Mouse (Mus musculus) forebrain, embryonic 13.5 days (tissue): ENCODE measurements around the gene Cd2. TPM values are rescaled to one million over a fixed set of nuclear protein-coding genes. Genes with fewer than 3 reads are reported as not detected.

ENCODE experiments used
- ATAC-seq: fragments of 200-750 bp; cut with Nextera tagmentation; 2 replicates; pipeline ENCODE4 v1.8.0; 2017
- H3K27ac ChIP-seq: fragments of 300-500 bp; sonication (generic); 2 replicates; pipeline ENCODE4 v1.5.1; 2015; ENCODE audit warnings: inconsistent platforms, mild to moderate bottlenecking, moderate library complexity
- H3K27me3 ChIP-seq: fragments of 300-500 bp; sonication (generic); 2 replicates; pipeline ENCODE4 v1.6.1; 2015; ENCODE audit warnings: mild to moderate bottlenecking, inconsistent platforms
- H3K36me3 ChIP-seq: fragments of 300-500 bp; sonication (generic); 2 replicates; pipeline ENCODE4 v1.6.1; 2015; ENCODE audit warnings: mild to moderate bottlenecking, inconsistent platforms; ENCODE audit not compliant: poor library complexity, severe bottlenecking
- H3K4me1 ChIP-seq: fragments of 300-500 bp; sonication (generic); 2 replicates; pipeline ENCODE4 v1.6.1; 2015; ENCODE audit warnings: inconsistent platforms
- H3K4me2 ChIP-seq: fragments of 300-500 bp; sonication (generic); 2 replicates; pipeline ENCODE4 v1.6.1; 2015; ENCODE audit warnings: inconsistent platforms, mild to moderate bottlenecking, moderate library complexity
- H3K4me3 ChIP-seq: fragments of 300-500 bp; sonication (generic); 2 replicates; pipeline ENCODE4 v1.5.1; 2015; ENCODE audit warnings: mild to moderate bottlenecking, inconsistent platforms
- H3K9ac ChIP-seq: fragments of 300-500 bp; sonication (generic); 2 replicates; pipeline ENCODE4 v1.6.1; 2015; ENCODE audit warnings: mild to moderate bottlenecking, inconsistent platforms
- H3K9me3 ChIP-seq: fragments of 300-500 bp; sonication (generic); replicated peaks from 2 replicates; pipeline ENCODE4 v1.6.1; 2016; ENCODE audit warnings: inconsistent platforms
- WGBS: fragments of 180-500 bp; shearing (Covaris S2); methylation state at CpG from one replicate; pipeline ENCODE4 v1.1.7; 2015; 5-methylcytosine and 5-hydroxymethylcytosine counted together
- polyA plus RNA-seq: library from polyadenylated mRNA; unstranded; fragments of >200 nt; fragmentation: Nextera tagmentation; extraction: Ambion mirVana; gene quantifications from 2 replicates; pipeline ENCODE4 v1.2.1, GENCODE M21; 2015

Gene Cd2
- polyA plus RNA-seq, 1 experiment from 2014 or later, result not detected

DNA sequence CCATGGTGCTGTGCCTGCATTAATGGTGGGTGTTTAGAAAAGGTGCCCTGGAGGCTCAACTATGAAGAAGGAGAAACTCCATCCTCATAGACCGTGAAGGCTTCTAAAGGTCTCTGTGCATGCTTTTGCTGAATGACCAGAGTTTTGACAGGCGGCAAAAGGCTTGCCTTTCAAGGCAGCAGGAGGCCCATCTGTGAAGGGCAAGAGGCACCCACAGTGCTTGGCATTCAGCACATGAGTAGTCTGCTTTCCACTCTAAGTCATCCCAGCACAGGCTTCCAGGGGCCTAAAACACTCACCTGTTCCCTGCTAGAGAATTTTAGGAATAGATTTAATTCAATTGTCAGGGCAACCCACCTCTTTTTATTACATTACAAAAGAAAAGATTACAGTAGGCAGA is 17.3 kb upstream of the Cd2 start:
- WGBS, result 73% methylated on average over 2 of the region's 2 CpGs
- ATAC-seq, result no peak
- H3K4me3 ChIP-seq, result no peak overlapping the region
- no peak overlapping the region for H3K4me2 ChIP-seq
- peaks cover 15% of the 10 kb centered on the region for H3K4me1 ChIP-seq
- H3K36me3 ChIP-seq, result no peaks in the 10 kb centered on the region
- no peaks in the 10 kb centered on the region for H3K9me3 ChIP-seq
- H3K27me3 ChIP-seq, result peaks cover 9% of the 10 kb centered on the region; the same call in 1 of the 2 replicates
- no peak overlapping the region for H3K9ac ChIP-seq
- no peak overlapping the region for H3K27ac ChIP-seq

DNA sequence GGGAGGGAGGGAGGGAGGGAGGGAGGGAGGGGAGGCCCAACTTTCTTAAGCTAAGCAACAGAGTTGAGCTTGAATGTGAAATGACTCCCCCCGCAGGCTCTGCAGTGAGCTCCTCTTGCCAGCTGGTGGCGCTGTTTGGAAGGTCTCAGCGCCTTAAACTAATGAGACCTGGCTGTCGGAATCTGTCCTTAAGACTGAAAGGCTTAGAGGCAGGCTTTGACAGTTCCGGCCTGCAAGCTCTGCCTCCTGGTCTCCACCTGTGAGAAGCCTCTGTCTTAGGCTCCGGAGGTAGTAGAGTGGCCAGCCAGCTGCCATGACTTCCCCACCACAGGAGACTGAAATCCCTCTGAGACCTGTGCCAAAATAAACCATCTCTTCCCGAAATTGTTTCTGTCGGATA is 16.4 kb upstream of the Cd2 start:
- no peak overlapping the region for H3K9ac ChIP-seq
- H3K27ac ChIP-seq, result no peak overlapping the region
- H3K4me1 ChIP-seq, result peaks cover 21% of the 10 kb centered on the region
- H3K4me3 ChIP-seq, result no peak overlapping the region
- H3K36me3 ChIP-seq, result no peaks in the 10 kb centered on the region
- no peak overlapping the region for H3K4me2 ChIP-seq
- H3K9me3 ChIP-seq, result no peaks in the 10 kb centered on the region
- 18% methylated on average over 8 of the region's 8 CpGs for WGBS
- no peak for ATAC-seq
- peaks cover 9% of the 10 kb centered on the region; the same call in 1 of the 2 replicates for H3K27me3 ChIP-seq

DNA sequence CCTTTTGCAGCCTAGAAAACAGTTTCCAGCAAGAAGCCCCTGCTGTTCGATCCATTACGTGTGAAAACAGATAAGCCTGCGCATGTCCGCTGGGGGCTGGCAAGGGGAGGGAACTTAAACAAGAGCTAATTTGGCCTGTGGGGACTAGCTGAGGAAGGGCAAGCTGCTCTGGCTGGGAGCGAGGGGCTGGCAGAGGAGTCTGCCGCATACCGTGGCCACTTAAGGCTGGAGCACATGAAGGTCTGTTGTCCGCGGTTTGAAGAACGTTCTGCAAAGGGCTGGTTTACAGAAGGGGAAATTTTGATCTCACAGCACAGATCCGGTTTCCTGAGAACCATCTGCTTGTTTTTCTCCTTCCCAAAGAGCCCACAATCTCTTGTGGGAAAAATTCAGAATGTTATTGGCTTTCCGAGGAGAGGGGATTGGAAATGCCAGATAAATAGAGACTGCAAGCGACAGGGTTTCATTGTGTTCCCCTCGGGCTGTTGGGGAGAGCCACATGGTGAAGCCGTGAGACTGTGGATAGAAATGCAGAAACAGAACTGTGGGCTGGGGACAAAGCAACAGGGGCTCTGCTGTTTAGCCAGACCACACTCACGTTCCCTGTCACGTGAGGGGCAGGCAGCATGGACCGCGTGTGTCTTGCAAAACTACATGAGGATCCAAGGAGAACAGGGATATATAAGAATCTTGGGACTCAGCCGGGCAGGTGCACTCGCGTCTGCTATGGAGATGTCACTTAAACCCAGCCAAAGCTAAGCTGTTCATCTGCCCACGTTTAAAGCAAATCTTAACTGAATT is 12.7 kb upstream of the Cd2 start:
- Histone ChIP-seq H3K4me1 (peaks cover 21% of the 10 kb centered on the region), H3K9ac (peak overlapping the region; percentile 57), H3K9me3 (no peaks in the 10 kb centered on the region; the same call in 1 of the 2 replicates), H3K4me2 (peak overlapping the region; percentile 51), H3K27ac (peak overlapping the region; percentile 48), H3K27me3 (peaks cover 20% of the 10 kb centered on the region), H3K36me3 (no peaks in the 10 kb centered on the region), H3K4me3 (peak overlapping the region; percentile 17)
- 20% methylated on average over 23 of the region's 23 CpGs for WGBS
- peak; percentile 48 for ATAC-seq

- WGBS, result 78% methylated on average over 6 of the region's 6 CpGs
- H3K27me3 ChIP-seq, result peaks cover 20% of the 10 kb centered on the region
- H3K27ac ChIP-seq, result no peak overlapping the region
- no peak for ATAC-seq
- no peak overlapping the region for H3K9ac ChIP-seq
- H3K4me3 ChIP-seq, result no peak overlapping the region
- H3K4me2 ChIP-seq, result no peak overlapping the region
- no peaks in the 10 kb centered on the region for H3K36me3 ChIP-seq
- H3K4me1 ChIP-seq, result peaks cover 21% of the 10 kb centered on the region
- no peaks in the 10 kb centered on the region; the same call in 1 of the 2 replicates for H3K9me3 ChIP-seq
Measured at GRCm38 (mm10) chr3:101299591-101299990, 11.9 kb upstream of the Cd2 start.

DNA sequence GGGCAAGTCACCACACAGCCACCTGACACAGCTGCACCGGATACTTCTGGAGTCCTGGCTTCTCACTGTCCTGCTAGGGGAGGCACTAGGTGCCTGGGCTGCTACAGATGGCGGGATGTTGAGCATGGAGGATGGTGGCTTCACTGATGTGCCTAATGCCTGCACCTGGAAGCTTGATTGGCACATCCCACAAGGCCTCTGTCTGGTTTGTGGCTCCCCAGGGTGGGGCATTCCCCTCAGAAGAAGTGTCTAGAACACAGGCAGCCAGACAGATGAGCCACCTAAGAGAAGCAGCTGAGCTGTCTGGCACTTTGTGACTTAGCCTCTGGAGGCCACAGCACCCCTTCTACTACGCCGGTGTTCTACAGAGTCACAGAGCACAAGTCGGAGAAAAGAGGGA is 9.5 kb upstream of the Cd2 start:
- WGBS, result 89% methylated on average over 5 of the region's 5 CpGs
- Histone ChIP-seq H3K4me3 (no peak overlapping the region), H3K4me1 (peaks cover 16% of the 10 kb centered on the region), H3K9me3 (no peaks in the 10 kb centered on the region; the same call in 1 of the 2 replicates), H3K4me2 (no peak overlapping the region), H3K36me3 (no peaks in the 10 kb centered on the region), H3K27ac (no peak overlapping the region), H3K27me3 (peaks cover 20% of the 10 kb centered on the region), H3K9ac (no peak overlapping the region)
- ATAC-seq, result no peak

DNA sequence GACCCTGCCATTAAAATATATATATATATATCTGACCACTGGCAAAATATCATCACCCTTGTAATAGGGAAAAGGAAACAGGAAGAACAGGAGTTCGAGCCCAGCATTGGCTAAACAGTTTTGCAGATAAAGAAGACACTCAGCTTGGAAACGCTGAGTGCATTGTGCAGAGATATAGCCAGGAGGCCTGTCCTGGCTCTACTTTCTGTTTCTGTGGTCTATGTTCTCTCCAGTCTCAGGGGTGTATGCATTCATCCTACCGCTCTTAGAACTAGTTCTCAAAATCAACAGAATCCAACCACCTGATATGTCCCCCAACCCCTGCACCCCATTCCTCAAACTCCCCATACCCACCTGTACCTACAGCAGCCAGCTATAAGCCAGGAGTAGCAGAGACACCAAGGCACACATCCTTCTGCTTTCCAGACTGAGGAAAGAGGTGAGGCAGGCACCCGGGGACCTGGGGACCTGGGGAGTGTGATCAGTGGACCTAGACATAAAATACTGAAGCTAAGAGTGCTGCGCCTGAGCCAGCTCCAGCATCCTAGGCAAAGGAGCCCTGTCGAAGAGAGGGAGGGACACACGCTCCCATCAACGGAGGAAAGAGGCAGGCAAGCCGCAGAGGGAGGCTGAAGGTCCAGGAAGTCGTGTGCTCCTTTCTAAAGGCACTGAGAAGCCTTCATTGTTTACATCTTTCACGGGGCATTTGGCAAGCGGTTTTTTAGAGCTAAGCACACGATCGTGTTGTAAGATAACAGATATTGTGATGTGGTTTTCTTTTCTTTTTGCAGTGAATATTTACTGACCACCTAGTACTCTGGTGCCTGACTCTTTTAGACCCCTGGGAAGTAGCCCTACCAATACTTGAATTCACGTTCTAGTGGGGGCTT is 8.4 kb upstream of the Cd2 start:
- no peak overlapping the region for H3K27ac ChIP-seq
- no peaks in the 10 kb centered on the region; the same call in 1 of the 2 replicates for H3K9me3 ChIP-seq
- no peak overlapping the region for H3K4me2 ChIP-seq
- no peaks in the 10 kb centered on the region for H3K36me3 ChIP-seq
- peaks cover 16% of the 10 kb centered on the region for H3K4me1 ChIP-seq
- WGBS, result 58% methylated on average over 15 of the region's 15 CpGs
- no peak for ATAC-seq
- no peak overlapping the region for H3K4me3 ChIP-seq
- 0 out of 2 replicates have a peak overlapping the region, but pooled peaks have one; percentile 6 for H3K9ac ChIP-seq
- peaks cover 13% of the 10 kb centered on the region for H3K27me3 ChIP-seq

- Histone ChIP-seq H3K9me3 (no peaks in the 10 kb centered on the region; the same call in 1 of the 2 replicates), H3K27ac (no peak overlapping the region), H3K4me1 (peaks cover 9% of the 10 kb centered on the region), H3K4me2 (0 out of 2 replicates have a peak overlapping the region, but pooled peaks have one; percentile 22), H3K27me3 (peaks cover 11% of the 10 kb centered on the region), H3K36me3 (no peaks in the 10 kb centered on the region), H3K4me3 (no peak overlapping the region), H3K9ac (no peak overlapping the region)
- ATAC-seq, result peak; percentile 79
- WGBS, result 3% methylated on average over 11 of the region's 11 CpGs
Measured at GRCm38 (mm10) chr3:101295366-101295867, 7.7 kb upstream of the Cd2 start.

- H3K9ac ChIP-seq, result no peak overlapping the region
- H3K27me3 ChIP-seq, result peaks cover 11% of the 10 kb centered on the region
- peaks cover 2% of the 10 kb centered on the region; the same call in 1 of the 2 replicates for H3K4me1 ChIP-seq
- no peak overlapping the region for H3K27ac ChIP-seq
- 74% methylated on average over 10 of the region's 10 CpGs for WGBS
- H3K36me3 ChIP-seq, result no peaks in the 10 kb centered on the region
- H3K9me3 ChIP-seq, result no peaks in the 10 kb centered on the region; the same call in 1 of the 2 replicates
- H3K4me2 ChIP-seq, result 0 out of 2 replicates have a peak overlapping the region, but pooled peaks have one; percentile 22
- no peak overlapping the region for H3K4me3 ChIP-seq
- ATAC-seq, result peak; percentile 39; the same call in 1 of the 2 replicates
Measured at GRCm38 (mm10) chr3:101294487-101295365, 7.0 kb upstream of the Cd2 start.

DNA sequence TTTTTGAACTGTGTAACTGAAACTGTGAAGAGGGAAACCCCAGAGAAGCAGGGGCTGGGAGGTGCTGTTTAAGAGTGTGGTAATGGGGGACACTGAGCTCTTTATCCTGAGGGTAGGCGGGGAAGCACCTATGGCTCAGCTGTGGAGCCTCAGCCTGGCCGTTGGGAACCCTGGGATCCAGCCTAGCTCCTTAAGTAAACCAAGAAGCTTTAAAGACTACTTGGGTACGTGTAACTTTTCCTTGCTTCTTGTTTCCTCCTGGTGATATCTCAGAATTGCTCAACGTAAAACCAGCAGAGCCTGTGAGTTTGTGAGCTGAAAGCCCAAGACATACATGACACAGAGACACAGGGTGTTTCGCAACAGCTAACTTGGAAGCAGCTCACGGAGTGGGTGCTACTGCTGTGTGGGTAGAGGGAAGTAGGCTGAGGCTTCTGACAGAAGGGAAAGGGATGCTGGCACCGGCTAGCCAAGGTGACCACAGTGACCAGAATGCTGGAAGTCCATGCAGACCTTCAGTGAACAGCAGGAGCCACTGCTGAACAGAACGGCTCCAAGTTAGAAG is 5.9 kb upstream of the Cd2 start:
- Histone ChIP-seq H3K4me3 (no peak overlapping the region), H3K36me3 (no peaks in the 10 kb centered on the region), H3K4me2 (no peak overlapping the region), H3K27me3 (peaks cover 8% of the 10 kb centered on the region), H3K27ac (no peak overlapping the region), H3K4me1 (no peaks in the 10 kb centered on the region), H3K9ac (no peak overlapping the region), H3K9me3 (no peaks in the 10 kb centered on the region; the same call in 1 of the 2 replicates)
- no peak for ATAC-seq
- WGBS, result 87% methylated on average over 8 of the region's 8 CpGs

DNA sequence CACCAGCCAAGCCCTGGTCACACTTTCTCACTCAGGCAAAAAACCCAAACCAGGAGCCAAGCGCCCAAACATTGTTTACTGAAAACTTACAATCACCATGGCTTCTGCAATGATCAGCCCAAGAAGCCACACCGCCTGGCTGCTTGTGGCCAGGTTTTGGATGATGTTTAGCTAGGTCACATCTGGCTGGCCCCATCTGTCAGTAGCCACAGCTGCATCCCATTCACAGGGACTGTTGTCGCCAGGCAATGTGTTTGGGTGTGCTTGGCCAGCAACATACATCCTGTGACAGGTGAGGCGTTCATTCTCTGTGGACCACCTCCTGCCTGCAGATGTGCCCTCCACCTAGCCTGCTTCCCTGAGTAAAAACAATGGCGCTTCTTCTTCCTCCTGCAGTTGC is 4.9 kb upstream of the Cd2 start:
- Histone ChIP-seq H3K27me3 (peaks cover 5% of the 10 kb centered on the region), H3K4me2 (no peak overlapping the region), H3K4me1 (no peaks in the 10 kb centered on the region), H3K9ac (no peak overlapping the region), H3K36me3 (no peaks in the 10 kb centered on the region), H3K27ac (no peak overlapping the region), H3K4me3 (no peak overlapping the region), H3K9me3 (no peaks in the 10 kb centered on the region)
- WGBS, result 92% methylated on average over 5 of the region's 5 CpGs
- ATAC-seq, result no peak
